Mouse (Mus musculus) midbrain, embryonic 11.5 days (tissue): ENCODE results near the gene Rims3. TPM values are rescaled to one million over a fixed set of nuclear protein-coding genes. Genes with fewer than 3 reads are reported as not detected.
A peak's percentile ranks its signal among the peaks of the same experiment; 100 is the strongest.

Experiments used
- ATAC-seq: fragments of 200-750 bp; cut with Nextera tagmentation; 2 replicates; pipeline ENCODE4 v1.8.0; 2017; ENCODE audit warnings: moderate TSS enrichment, moderate library complexity; ENCODE audit not compliant: low FRiP score
- DNase-seq: peaks from one replicate; pipeline ENCODE4 v3.0.0; 2015; ENCODE audit warnings: low spot score; ENCODE audit errors: missing footprints
- H3K27ac ChIP-seq: fragments of 300-500 bp; sonication (generic); 2 replicates; pipeline ENCODE4 v1.5.1; 2014; ENCODE audit warnings: low read depth, low read length
- H3K27me3 ChIP-seq: fragments of 300-500 bp; sonication (generic); 2 replicates; pipeline ENCODE4 v1.6.1; 2014; ENCODE audit warnings: mild to moderate bottlenecking, low read length, moderate library complexity, mixed read lengths; ENCODE audit not compliant: control insufficient read depth, insufficient read depth
- H3K36me3 ChIP-seq: fragments of 300-500 bp; sonication (generic); 2 replicates; pipeline ENCODE4 v1.6.1; 2014; ENCODE audit warnings: mild to moderate bottlenecking, low read length, moderate library complexity, mixed read lengths; ENCODE audit not compliant: control insufficient read depth, insufficient read depth
- H3K4me1 ChIP-seq: fragments of 300-500 bp; sonication (generic); 2 replicates; pipeline ENCODE4 v1.6.1; 2014; ENCODE audit warnings: low read length; ENCODE audit not compliant: control insufficient read depth, insufficient read depth
- H3K4me2 ChIP-seq: fragments of 300-500 bp; sonication (generic); 2 replicates; pipeline ENCODE4 v1.6.1; 2014; ENCODE audit warnings: mild to moderate bottlenecking, moderate library complexity
- H3K4me3 ChIP-seq: fragments of 300-500 bp; sonication (generic); 2 replicates; pipeline ENCODE4 v1.5.1; 2014; ENCODE audit warnings: low read depth, low read length
- H3K9ac ChIP-seq: fragments of 300-500 bp; sonication (generic); 2 replicates; pipeline ENCODE4 v1.6.1; 2014; ENCODE audit warnings: low read length
- H3K9me3 ChIP-seq: fragments of 300-500 bp; sonication (generic); 2 replicates; pipeline ENCODE4 v1.6.1; 2016; ENCODE audit warnings: low read length; ENCODE audit not compliant: control insufficient read depth
- WGBS: fragments of 180-500 bp; shearing (Covaris S2); extraction: QIAGEN DNeasy Blood & Tissue Kit; methylation state at CpG from one replicate; pipeline ENCODE4 v1.1.7; 2014; 5-methylcytosine and 5-hydroxymethylcytosine counted together
- polyA plus RNA-seq: library from polyadenylated mRNA; unstranded; fragments of >200 nt; fragmentation: Nextera tagmentation; extraction: Ambion mirVana; gene quantifications from 2 replicates; pipeline ENCODE4 v1.2.1, GENCODE M21; 2014

The Rims3 gene
- polyA plus RNA-seq, 1 experiment from 2014 or later: 3.4 TPM

DNA sequence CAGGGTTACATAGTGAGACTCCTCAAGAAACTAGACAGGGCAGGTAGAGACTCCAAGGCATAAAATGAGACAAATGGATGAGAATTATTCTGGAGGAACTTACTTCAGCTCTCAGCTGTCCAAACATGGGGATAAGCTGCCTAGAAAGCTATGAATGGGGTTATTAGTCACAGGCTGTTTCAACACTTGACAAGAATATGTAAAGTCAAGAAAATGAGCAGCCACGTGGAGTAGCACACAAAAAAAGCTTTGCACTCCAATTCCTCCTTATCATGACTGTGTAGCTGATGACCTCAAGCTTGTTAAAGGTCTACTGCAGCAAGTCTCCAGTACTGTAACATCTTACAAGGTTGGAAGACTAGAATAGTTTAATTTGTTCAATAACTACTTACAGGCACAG lies 35.3 kb upstream of the Rims3 start:
- 61% methylated on average over 1 of the region's 1 CpGs for WGBS
- Histone ChIP-seq H3K9ac (no peak overlapping the region), H3K27me3 (no peaks in the 10 kb centered on the region), H3K36me3 (no peaks in the 10 kb centered on the region), H3K4me3 (no peak overlapping the region), H3K27ac (no peak overlapping the region), H3K9me3 (no peaks in the 10 kb centered on the region), H3K4me2 (no peak overlapping the region), H3K4me1 (peaks cover 9% of the 10 kb centered on the region)
- DNase-seq (no peak), ATAC-seq (no peak)

GRCm38 (mm10) chr4:120819871-120820270 lies 34.7 kb upstream of the Rims3 start:
- Histone ChIP-seq H3K36me3 (no peaks in the 10 kb centered on the region), H3K9ac (no peak overlapping the region), H3K27ac (no peak overlapping the region), H3K4me3 (no peak overlapping the region), H3K9me3 (no peaks in the 10 kb centered on the region), H3K27me3 (no peaks in the 10 kb centered on the region), H3K4me2 (no peak overlapping the region), H3K4me1 (peaks cover 8% of the 10 kb centered on the region)
- ATAC-seq (no peak), DNase-seq (no peak)
- 97% methylated on average over 2 of the region's 2 CpGs for WGBS

- no peaks in the 10 kb centered on the region for H3K9me3 ChIP-seq
- no peak for ATAC-seq
- 94% methylated on average over 2 of the region's 2 CpGs for WGBS
- peak; percentile 80 for DNase-seq
- no peaks in the 10 kb centered on the region for H3K36me3 ChIP-seq
- H3K27ac ChIP-seq: no peak overlapping the region
- H3K4me1 ChIP-seq: peaks cover 8% of the 10 kb centered on the region
- H3K4me3 ChIP-seq: no peak overlapping the region
- H3K27me3 ChIP-seq: no peaks in the 10 kb centered on the region
- no peak overlapping the region for H3K4me2 ChIP-seq
- no peak overlapping the region for H3K9ac ChIP-seq
These were observed 32.3 kb upstream of the Rims3 start for GRCm38 (mm10) chr4:120822191-120822911.

DNA sequence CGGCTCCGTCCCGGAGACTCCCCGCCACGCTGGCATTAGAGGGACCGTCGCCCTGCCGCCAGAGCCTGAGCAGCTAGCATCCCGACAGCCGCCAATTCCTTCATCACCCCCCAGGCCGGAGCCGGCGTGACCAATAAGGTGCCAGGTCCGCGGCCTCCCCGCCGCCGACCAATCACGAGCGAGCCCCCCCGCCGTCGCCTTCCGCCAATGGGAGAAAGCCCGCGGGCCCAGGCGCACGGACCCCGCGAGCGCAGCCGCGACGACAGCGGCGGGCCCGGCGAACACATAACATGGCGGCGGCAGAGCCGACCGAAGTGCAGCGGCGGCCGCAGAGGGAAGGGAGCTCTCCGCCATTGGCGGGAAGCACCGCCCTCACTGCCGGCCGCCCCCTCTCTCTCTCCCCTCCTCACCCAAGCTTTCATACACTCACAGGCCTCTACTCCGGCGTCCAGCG lies 29.5 kb upstream of the Rims3 start:
- H3K4me2 ChIP-seq: peak overlapping the region; percentile 81
- no peaks in the 10 kb centered on the region for H3K36me3 ChIP-seq
- H3K9me3 ChIP-seq: no peaks in the 10 kb centered on the region
- WGBS: under 1% methylated on average over 51 of the region's 53 CpGs
- H3K9ac ChIP-seq: peak overlapping the region; percentile 97
- peak overlapping the region; percentile 63 for H3K4me3 ChIP-seq
- H3K27me3 ChIP-seq: no peaks in the 10 kb centered on the region
- ATAC-seq: peak; percentile 95
- peak overlapping the region; percentile 99 for H3K27ac ChIP-seq
- peak; percentile 96 for DNase-seq
- peaks cover 8% of the 10 kb centered on the region for H3K4me1 ChIP-seq

- Histone ChIP-seq H3K9me3 (no peaks in the 10 kb centered on the region), H3K27ac (peak overlapping the region; percentile 99), H3K4me1 (peaks cover 8% of the 10 kb centered on the region), H3K36me3 (no peaks in the 10 kb centered on the region), H3K4me3 (peak overlapping the region; percentile 63), H3K9ac (peak overlapping the region; percentile 97), H3K4me2 (peak overlapping the region; percentile 81), H3K27me3 (no peaks in the 10 kb centered on the region)
- peak; percentile 99 for DNase-seq
- under 1% methylated on average over 55 of the region's 55 CpGs for WGBS
- ATAC-seq: peak; percentile 95
These were observed 28.9 kb upstream of the Rims3 start for GRCm38 (mm10) chr4:120825577-120826326.

GRCm38 (mm10) chr4:120826418-120826817 lies 28.2 kb upstream of the Rims3 start:
- WGBS: 91% methylated on average over 6 of the region's 6 CpGs
- Histone ChIP-seq H3K36me3 (no peaks in the 10 kb centered on the region), H3K27ac (no peak overlapping the region), H3K9ac (no peak overlapping the region), H3K4me2 (no peak overlapping the region), H3K4me1 (peaks cover 8% of the 10 kb centered on the region), H3K9me3 (no peaks in the 10 kb centered on the region), H3K27me3 (no peaks in the 10 kb centered on the region), H3K4me3 (no peak overlapping the region)
- DNase-seq (peak; percentile 84), ATAC-seq (no peak)

DNA sequence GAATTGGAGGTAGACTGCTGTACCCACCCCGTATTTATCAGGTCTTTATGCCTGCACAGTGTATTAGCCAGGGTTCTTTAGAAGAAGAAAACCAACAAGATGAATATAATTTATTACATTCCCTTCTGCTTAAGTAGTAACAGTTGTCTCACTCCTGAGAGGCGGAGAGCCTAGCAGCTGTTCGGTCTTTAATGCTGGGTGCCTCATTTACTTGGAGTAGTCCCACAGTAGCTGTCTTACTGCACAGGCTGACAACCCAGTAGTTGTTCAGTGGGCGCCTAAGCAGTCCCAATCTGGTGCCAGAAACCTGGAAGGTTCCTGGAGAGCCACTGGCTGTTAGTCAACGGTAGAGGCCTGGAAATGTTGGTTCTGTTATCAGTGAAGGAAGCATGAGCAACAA lies 23.8 kb upstream of the Rims3 start:
- DNase-seq (no peak), ATAC-seq (no peak)
- H3K27me3 ChIP-seq: no peaks in the 10 kb centered on the region; the same call in 1 of the 2 replicates
- H3K4me3 ChIP-seq: no peak overlapping the region
- H3K9ac ChIP-seq: no peak overlapping the region
- no peaks in the 10 kb centered on the region for H3K9me3 ChIP-seq
- no peaks in the 10 kb centered on the region for H3K36me3 ChIP-seq
- H3K4me2 ChIP-seq: no peak overlapping the region
- WGBS: 78% methylated on average over 5 of the region's 5 CpGs
- no peak overlapping the region for H3K27ac ChIP-seq
- no peaks in the 10 kb centered on the region for H3K4me1 ChIP-seq

DNA sequence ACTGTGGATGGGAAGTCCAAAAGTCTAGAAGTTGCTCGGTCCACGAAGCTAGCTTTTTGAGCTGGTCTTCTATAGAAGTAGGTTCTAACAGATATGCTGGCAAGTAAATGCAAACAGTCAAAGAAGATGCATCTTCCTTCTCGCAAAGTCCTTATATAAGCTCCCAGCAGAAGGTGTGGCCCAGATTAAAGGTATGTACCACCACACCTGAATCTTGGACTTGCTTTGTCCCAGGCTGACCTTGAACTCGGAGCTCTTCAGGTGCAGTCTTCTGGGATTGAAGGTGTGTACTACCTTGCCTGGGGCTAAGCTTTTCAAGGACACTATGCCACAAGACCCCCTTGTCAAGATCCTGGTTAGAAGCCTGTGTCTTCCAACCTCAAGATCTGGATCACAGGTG lies 23.1 kb upstream of the Rims3 start, which contains the start of gene Nfyc:
Gene Nfyc, minus strand, starts transcription at position 101 of the 400 bp plus-strand sequence.
- H3K4me3 ChIP-seq: no peak within 1 kb of the TSS
- no peaks in the 10 kb centered on the region for H3K4me1 ChIP-seq
- ATAC-seq: no peak
- H3K9ac ChIP-seq: no peak within 1 kb of the TSS
- 79% methylated on average over 4 of the region's 4 CpGs for WGBS
- peak; percentile 37 for DNase-seq
- no peak within 1 kb of the TSS for H3K27ac ChIP-seq
- no peak within 1 kb of the TSS for H3K4me2 ChIP-seq
- no peaks in the 10 kb centered on the region for H3K9me3 ChIP-seq
- H3K27me3 ChIP-seq: no peaks in the 10 kb centered on the region; the same call in 1 of the 2 replicates
- H3K36me3 ChIP-seq: no peaks in the 10 kb centered on the region

DNA sequence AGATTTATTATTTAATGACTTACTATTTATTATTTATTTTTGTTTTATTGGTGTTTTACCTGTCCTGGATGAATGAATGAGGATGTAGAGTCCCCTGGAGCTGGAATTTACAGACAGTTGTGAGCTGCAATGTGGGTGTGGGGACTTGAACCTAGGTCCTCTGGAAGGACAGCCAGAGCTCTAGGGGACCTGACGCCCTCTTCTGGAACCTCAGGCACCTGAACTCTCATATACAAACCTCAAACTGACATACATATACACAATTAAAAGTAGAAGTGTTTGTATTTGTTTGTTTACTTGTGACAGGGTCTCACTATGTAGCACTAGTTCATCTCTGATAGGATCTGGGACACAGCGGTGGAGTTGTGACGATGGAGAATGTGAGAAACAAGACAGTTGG lies 13.3 kb upstream of the Rims3 start:
- Histone ChIP-seq H3K9ac (no peak overlapping the region), H3K4me3 (no peak overlapping the region), H3K9me3 (no peaks in the 10 kb centered on the region), H3K4me2 (no peak overlapping the region), H3K4me1 (no peaks in the 10 kb centered on the region), H3K27me3 (no peaks in the 10 kb centered on the region), H3K27ac (no peak overlapping the region), H3K36me3 (no peaks in the 10 kb centered on the region)
- DNase-seq (peak; percentile 51), ATAC-seq (no peak)
- WGBS: 84% methylated on average over 3 of the region's 3 CpGs
